Mouse (Mus musculus) lung, embryonic 15.5 days (tissue): ENCODE data around the gene Defb20. TPM values are rescaled to one million over a fixed set of nuclear protein-coding genes. Genes with fewer than 3 reads are reported as not detected.

ENCODE experiments used
- ATAC-seq: fragments of 200-750 bp; cut with Nextera tagmentation; 2 replicates; pipeline ENCODE4 v1.8.0; 2017; ENCODE audit warnings: moderate number of reproducible peaks, borderline replicate concordance; ENCODE audit not compliant: low FRiP score, low TSS enrichment; ENCODE audit errors: extremely low read depth
- H3K27ac ChIP-seq: fragments of 300-500 bp; sonication (generic); 2 replicates; pipeline ENCODE4 v1.5.1; 2015; ENCODE audit warnings: moderate library complexity, mild to moderate bottlenecking, inconsistent platforms
- H3K27me3 ChIP-seq: fragments of 300-500 bp; sonication (generic); 2 replicates; pipeline ENCODE4 v1.6.1; 2015; ENCODE audit warnings: inconsistent platforms
- H3K36me3 ChIP-seq: fragments of 300-500 bp; sonication (generic); 2 replicates; pipeline ENCODE4 v1.6.1; 2015; ENCODE audit warnings: inconsistent platforms
- H3K4me1 ChIP-seq: fragments of 300-500 bp; sonication (generic); 2 replicates; pipeline ENCODE4 v1.6.1; 2015; ENCODE audit warnings: inconsistent platforms
- H3K4me2 ChIP-seq: fragments of 300-500 bp; sonication (generic); 2 replicates; pipeline ENCODE4 v1.6.1; 2015; ENCODE audit warnings: inconsistent platforms, mild to moderate bottlenecking, moderate library complexity
- H3K4me3 ChIP-seq: fragments of 300-500 bp; sonication (generic); 2 replicates; pipeline ENCODE4 v1.5.1; 2015; ENCODE audit warnings: mild to moderate bottlenecking, inconsistent platforms
- H3K9ac ChIP-seq: fragments of 300-500 bp; sonication (generic); 2 replicates; pipeline ENCODE4 v1.6.1; 2015; ENCODE audit warnings: inconsistent platforms
- H3K9me3 ChIP-seq: fragments of 300-500 bp; sonication (generic); 2 replicates; pipeline ENCODE4 v1.6.1; 2016; ENCODE audit warnings: inconsistent platforms
- WGBS: fragments of 180-500 bp; shearing (Covaris S2); methylation state at CpG from one replicate; pipeline ENCODE4 v1.1.7; 2015; 5-methylcytosine and 5-hydroxymethylcytosine counted together
- polyA plus RNA-seq: library from polyadenylated mRNA; unstranded; fragments of >200 nt; fragmentation: Nextera tagmentation; extraction: Ambion mirVana; gene quantifications from 2 replicates; pipeline ENCODE4 v1.2.1, GENCODE M21; 2015

Gene Defb20
- polyA plus RNA-seq, 1 experiment from 2014 or later: not detected

DNA sequence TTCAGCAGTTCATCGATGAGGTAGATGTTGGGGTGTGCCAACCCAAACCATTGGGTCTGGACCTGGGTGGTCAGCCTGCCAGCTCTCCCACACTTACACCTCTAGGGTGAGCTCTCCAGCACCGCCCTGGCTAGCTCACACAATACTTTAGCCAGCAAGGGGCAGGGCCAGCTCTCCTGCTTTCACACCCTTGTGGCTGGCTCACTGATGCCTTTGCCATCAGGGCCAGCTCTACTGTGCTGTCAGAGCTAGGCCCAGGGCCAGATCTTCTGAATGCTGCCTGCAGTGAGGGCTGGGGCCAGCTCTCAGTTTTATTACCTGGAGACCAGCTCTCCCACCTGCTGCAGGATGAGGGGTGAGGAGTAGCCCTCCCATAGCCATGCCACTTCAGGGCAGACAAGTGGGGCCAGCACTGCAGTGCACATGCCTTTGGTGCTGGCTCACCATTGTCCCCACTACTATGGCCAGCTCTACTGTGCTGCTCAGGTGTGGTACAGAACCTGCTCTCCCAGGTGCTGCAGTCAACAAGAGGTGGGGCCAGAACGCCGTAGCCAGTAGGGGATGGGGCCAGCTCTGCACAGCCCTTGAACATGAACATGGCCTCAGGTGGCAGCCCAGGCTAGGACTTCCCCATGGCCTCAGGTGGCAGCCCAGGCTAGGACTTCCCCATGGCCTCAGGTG is 24.6 kb upstream of the Defb20 start:
- Histone ChIP-seq H3K4me2 (no peak overlapping the region), H3K27ac (no peak overlapping the region), H3K4me3 (no peak overlapping the region), H3K27me3 (no peaks in the 10 kb centered on the region), H3K36me3 (no peaks in the 10 kb centered on the region), H3K4me1 (no peaks in the 10 kb centered on the region), H3K9me3 (no peaks in the 10 kb centered on the region), H3K9ac (no peak overlapping the region)
- 62% methylated on average over 4 of the region's 4 CpGs for WGBS
- ATAC-seq: peak; percentile 33; the same call in 1 of the 2 replicates

GRCm38 (mm10) chr2:152459241-152459640 is 17.6 kb upstream of the Defb20 start:
- H3K27me3 ChIP-seq: no peaks in the 10 kb centered on the region
- WGBS: 46% methylated on average over 13 of the region's 13 CpGs
- H3K4me3 ChIP-seq: no peak overlapping the region
- no peaks in the 10 kb centered on the region for H3K4me1 ChIP-seq
- no peak for ATAC-seq
- H3K4me2 ChIP-seq: no peak overlapping the region
- no peaks in the 10 kb centered on the region for H3K9me3 ChIP-seq
- H3K9ac ChIP-seq: no peak overlapping the region
- H3K36me3 ChIP-seq: no peaks in the 10 kb centered on the region
- no peak overlapping the region for H3K27ac ChIP-seq

DNA sequence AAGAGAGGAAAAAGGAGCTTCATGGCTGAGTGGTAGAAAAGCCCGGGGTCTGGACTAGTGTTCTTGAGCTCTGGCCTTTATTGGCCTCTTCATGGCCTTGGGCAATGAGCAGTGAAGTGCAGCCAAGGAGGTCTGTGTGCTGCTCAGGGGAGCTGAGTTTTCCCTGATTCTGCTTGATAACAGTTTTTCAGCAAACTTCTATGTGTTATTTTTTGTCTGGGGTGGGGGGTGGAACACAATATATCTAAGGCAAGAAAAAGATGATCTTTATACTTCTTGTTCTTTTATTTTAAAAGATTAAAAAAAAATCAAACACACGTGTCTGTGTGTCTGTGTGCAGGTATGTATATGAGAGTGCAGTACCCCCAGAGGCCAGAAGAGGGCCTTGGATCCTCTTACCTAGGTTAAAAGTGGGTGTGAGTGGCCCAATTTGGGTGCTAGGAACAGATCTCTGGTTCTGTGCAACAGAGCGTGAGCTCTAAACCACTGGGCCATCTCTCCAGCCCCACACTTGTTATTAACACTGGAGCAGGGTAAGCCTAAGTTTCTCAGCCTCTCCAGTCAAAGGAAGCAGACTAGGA is 12.2 kb upstream of the Defb20 start, which contains the start of gene Defb23:
Gene Defb23, minus strand, starts transcription at position 51 of the 581 bp plus-strand sequence.
- no peaks in the 10 kb centered on the region for H3K4me1 ChIP-seq
- WGBS: 87% methylated on average over 3 of the region's 3 CpGs

GRCm38 (mm10) chr2:152470973-152471372 is 5.9 kb upstream of the Defb20 start:
- H3K9ac ChIP-seq: no peak overlapping the region
- H3K36me3 ChIP-seq: no peaks in the 10 kb centered on the region
- no peak overlapping the region for H3K4me3 ChIP-seq
- no peaks in the 10 kb centered on the region for H3K9me3 ChIP-seq
- no peak overlapping the region for H3K4me2 ChIP-seq
- no peak overlapping the region for H3K27ac ChIP-seq
- H3K27me3 ChIP-seq: no peaks in the 10 kb centered on the region
- 26% methylated on average over 7 of the region's 7 CpGs for WGBS
- no peaks in the 10 kb centered on the region for H3K4me1 ChIP-seq
- no peak for ATAC-seq

More for the DNA sequence above, 12.2 kb upstream of the Defb20 start, which contains the start of gene Defb23:
- no peak within 1 kb of the TSS for H3K4me3 ChIP-seq
- ATAC-seq: no peak
- no peaks in the 10 kb centered on the region for H3K36me3 ChIP-seq
- H3K27ac ChIP-seq: no peak within 1 kb of the TSS
- H3K4me2 ChIP-seq: no peak within 1 kb of the TSS
- no peak within 1 kb of the TSS for H3K9ac ChIP-seq
- no peaks in the 10 kb centered on the region for H3K9me3 ChIP-seq
- H3K27me3 ChIP-seq: no peaks in the 10 kb centered on the region

GRCm38 (mm10) chr2:152472434-152472833 is 4.4 kb upstream of the Defb20 start:
- no peaks in the 10 kb centered on the region for H3K9me3 ChIP-seq
- 20% methylated on average over 3 of the region's 3 CpGs for WGBS
- no peak for ATAC-seq

DNA sequence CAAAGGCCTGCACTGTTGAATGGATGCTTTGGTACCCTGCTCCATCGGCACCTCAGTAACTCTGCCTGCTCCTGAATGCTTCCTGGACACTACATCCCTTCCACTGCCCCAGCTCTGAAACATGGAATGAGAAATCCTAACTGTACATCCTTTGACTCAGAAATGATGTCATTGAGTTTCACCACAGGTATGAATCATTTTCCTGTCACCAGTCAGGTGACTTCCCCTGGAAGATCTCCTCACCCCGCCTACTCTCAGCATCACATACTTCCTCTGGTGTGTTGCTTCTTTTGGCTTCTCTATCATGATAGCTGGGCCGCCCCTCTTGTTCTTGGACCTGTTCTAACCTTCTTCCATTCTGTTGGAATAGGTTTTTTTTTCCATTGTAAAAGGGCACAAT is 4.0 kb downstream of the Defb20 start:
- H3K4me1 ChIP-seq: no peaks in the 10 kb centered on the region
- H3K4me3 ChIP-seq: no peak overlapping the region
- H3K9ac ChIP-seq: no peak overlapping the region
- no peak overlapping the region for H3K4me2 ChIP-seq
- H3K36me3 ChIP-seq: no peaks in the 10 kb centered on the region
- no peaks in the 10 kb centered on the region for H3K9me3 ChIP-seq
- WGBS: 75% methylated on average over 3 of the region's 3 CpGs
- no peak for ATAC-seq
- no peaks in the 10 kb centered on the region for H3K27me3 ChIP-seq
- H3K27ac ChIP-seq: no peak overlapping the region

More at GRCm38 (mm10) chr2:152472434-152472833, 4.4 kb upstream of the Defb20 start:
- Histone ChIP-seq H3K36me3 (no peaks in the 10 kb centered on the region), H3K4me1 (no peaks in the 10 kb centered on the region), H3K27ac (no peak overlapping the region), H3K27me3 (no peaks in the 10 kb centered on the region), H3K4me2 (no peak overlapping the region), H3K9ac (no peak overlapping the region), H3K4me3 (no peak overlapping the region)

DNA sequence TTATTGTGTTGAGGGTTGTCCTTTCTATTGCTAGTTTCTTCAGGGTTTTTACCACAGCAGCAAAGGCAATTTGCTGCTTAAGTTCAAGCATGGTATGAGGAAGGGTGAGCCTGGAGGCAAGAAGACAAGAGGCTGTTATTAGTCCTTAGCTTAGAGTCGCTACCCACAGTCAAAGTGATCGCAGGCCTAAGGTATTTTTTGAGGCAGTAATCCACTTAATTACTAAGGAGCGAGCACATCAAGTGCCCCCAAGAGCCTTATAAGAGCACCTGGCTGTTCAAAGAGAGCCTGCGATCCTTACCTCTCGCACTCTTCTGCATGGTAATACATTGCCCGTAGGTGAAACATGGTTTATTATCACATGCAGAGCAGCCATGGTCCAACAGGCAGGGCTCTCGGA is 4.9 kb downstream of the Defb20 start:
- Histone ChIP-seq H3K27ac (no peak overlapping the region), H3K4me1 (no peaks in the 10 kb centered on the region), H3K4me3 (no peak overlapping the region), H3K27me3 (no peaks in the 10 kb centered on the region), H3K9me3 (no peaks in the 10 kb centered on the region), H3K36me3 (no peaks in the 10 kb centered on the region), H3K4me2 (no peak overlapping the region), H3K9ac (no peak overlapping the region)
- WGBS: 56% methylated on average over 7 of the region's 7 CpGs
- ATAC-seq: no peak

- no peaks in the 10 kb centered on the region for H3K27me3 ChIP-seq
- 77% methylated on average over 2 of the region's 2 CpGs for WGBS
- H3K4me1 ChIP-seq: no peaks in the 10 kb centered on the region
- no peak overlapping the region for H3K9ac ChIP-seq
- no peaks in the 10 kb centered on the region for H3K36me3 ChIP-seq
- no peaks in the 10 kb centered on the region for H3K9me3 ChIP-seq
- H3K27ac ChIP-seq: no peak overlapping the region
- ATAC-seq: no peak
- no peak overlapping the region for H3K4me2 ChIP-seq
- H3K4me3 ChIP-seq: no peak overlapping the region
Observed at GRCm38 (mm10) chr2:152487024-152487423, 10.2 kb downstream of the Defb20 start.

DNA sequence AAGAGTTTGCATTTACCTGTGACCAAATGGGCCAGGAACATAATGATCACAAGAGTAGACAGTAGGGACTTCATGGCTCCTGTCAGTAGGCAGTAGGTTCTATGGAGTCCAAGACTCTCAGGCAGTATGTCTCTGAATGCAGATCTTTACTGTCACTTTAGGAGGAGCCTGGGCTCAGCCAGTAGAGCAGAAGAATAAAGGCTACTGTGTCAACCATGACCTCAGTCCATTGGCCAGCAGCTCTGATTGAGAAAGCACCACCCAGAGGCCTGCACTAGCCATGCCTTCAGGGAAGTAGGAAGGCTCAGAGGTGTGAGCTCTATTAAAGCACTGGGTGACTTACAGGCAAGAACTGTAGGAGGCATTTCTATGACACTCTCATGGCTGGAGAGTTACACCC is 13.2 kb downstream of the Defb20 start, which contains the start of gene Defb22:
Gene Defb22, minus strand, starts transcription at position 101 of the 400 bp plus-strand sequence.
- Histone ChIP-seq H3K27ac (no peak within 1 kb of the TSS), H3K9me3 (no peaks in the 10 kb centered on the region), H3K27me3 (no peaks in the 10 kb centered on the region), H3K4me3 (no peak within 1 kb of the TSS), H3K4me1 (no peaks in the 10 kb centered on the region), H3K36me3 (no peaks in the 10 kb centered on the region), H3K9ac (no peak within 1 kb of the TSS), H3K4me2 (no peak within 1 kb of the TSS)
- no peak for ATAC-seq

DNA sequence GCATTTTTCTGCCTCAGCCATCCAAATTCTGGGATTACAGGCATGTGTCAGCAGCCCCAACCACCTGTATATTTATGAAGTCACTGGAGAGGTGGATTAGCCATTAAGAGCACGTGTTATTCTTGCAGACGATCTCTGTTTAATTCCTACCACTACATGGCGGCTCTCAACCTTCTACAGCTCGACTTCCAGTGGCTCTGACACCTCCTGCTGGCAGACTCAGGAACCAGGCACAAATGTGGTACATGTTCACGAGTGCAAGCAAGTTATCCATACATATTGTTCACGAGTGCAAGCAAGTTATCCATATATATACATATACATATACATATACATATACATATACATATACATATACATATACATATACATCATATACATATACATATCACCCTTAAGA is 16.3 kb downstream of the Defb20 start:
- no peak overlapping the region for H3K27ac ChIP-seq
- no peaks in the 10 kb centered on the region for H3K4me1 ChIP-seq
- 63% methylated on average over 6 of the region's 6 CpGs for WGBS
- no peak for ATAC-seq
- H3K36me3 ChIP-seq: no peaks in the 10 kb centered on the region
- no peak overlapping the region for H3K4me3 ChIP-seq
- H3K9me3 ChIP-seq: no peaks in the 10 kb centered on the region
- no peak overlapping the region for H3K4me2 ChIP-seq
- H3K27me3 ChIP-seq: no peaks in the 10 kb centered on the region
- no peak overlapping the region for H3K9ac ChIP-seq

GRCm38 (mm10) chr2:152498020-152498419 is 21.2 kb downstream of the Defb20 start:
- H3K4me2 ChIP-seq: no peak overlapping the region
- H3K4me3 ChIP-seq: no peak overlapping the region
- 52% methylated on average over 6 of the region's 6 CpGs for WGBS
- H3K4me1 ChIP-seq: no peaks in the 10 kb centered on the region
- H3K36me3 ChIP-seq: no peaks in the 10 kb centered on the region
- no peak for ATAC-seq
- H3K9ac ChIP-seq: no peak overlapping the region
- no peaks in the 10 kb centered on the region for H3K9me3 ChIP-seq
- H3K27ac ChIP-seq: no peak overlapping the region
- H3K27me3 ChIP-seq: no peaks in the 10 kb centered on the region

DNA sequence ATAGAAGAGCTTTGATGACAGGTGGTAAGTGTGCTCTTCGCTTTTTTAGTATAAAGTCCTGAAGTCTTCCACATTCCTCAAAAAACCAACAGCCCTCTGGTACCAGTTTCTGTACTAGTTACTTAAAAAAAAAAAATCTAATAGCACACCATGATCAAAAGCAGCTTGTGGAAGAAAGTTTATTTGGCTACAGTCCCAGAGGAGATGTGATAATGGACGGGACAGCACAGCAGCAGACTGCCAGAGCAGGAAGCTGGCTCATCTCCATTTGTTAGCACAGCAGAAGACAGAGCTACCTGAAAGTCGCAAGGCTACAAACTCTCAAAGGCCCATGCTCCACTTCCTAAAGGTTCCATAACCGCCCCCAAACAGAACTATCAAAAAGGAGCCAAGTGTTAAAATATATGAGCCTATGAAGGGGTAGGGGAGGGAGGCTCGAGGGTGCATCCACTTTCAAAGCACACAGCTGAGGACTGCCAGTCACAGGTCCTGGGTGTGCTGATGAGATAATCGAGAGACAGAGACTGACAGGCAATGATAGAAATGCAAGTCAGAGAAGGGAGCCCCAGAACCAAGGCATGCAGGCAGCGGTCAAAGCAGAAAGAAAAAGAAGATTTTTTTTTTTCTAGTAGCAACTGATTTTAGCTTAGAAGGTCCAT is 23.5 kb downstream of the Defb20 start:
- H3K4me2 ChIP-seq: no peak overlapping the region
- no peak for ATAC-seq
- WGBS: 47% methylated on average over 7 of the region's 7 CpGs
- H3K36me3 ChIP-seq: no peaks in the 10 kb centered on the region
- H3K4me3 ChIP-seq: no peak overlapping the region
- no peak overlapping the region for H3K9ac ChIP-seq
- H3K9me3 ChIP-seq: no peaks in the 10 kb centered on the region
- no peak overlapping the region for H3K27ac ChIP-seq
- no peaks in the 10 kb centered on the region for H3K27me3 ChIP-seq
- no peaks in the 10 kb centered on the region for H3K4me1 ChIP-seq
